Mouse (Mus musculus) neural tube, embryonic 11.5 days (tissue): ENCODE results near the gene Tmem245. TPM values are rescaled to one million over a fixed set of nuclear protein-coding genes. Genes with fewer than 3 reads are reported as not detected.

ENCODE experiments used
- ATAC-seq: fragments of 200-750 bp; cut with Nextera tagmentation; 2 replicates; pipeline ENCODE4 v1.8.0; 2017; ENCODE audit warnings: moderate number of reproducible peaks, mild to moderate bottlenecking, moderate TSS enrichment, moderate library complexity; ENCODE audit not compliant: insufficient read depth, low FRiP score, low TSS enrichment
- DNase-seq: peaks from one replicate; pipeline ENCODE4 v3.0.0-alpha.2; 2015; ENCODE audit warnings: low spot score
- H3K27ac ChIP-seq: fragments of 300-500 bp; sonication (generic); 2 replicates; pipeline ENCODE4 v1.5.1; 2014; ENCODE audit warnings: low read depth, mild to moderate bottlenecking, low read length
- H3K27me3 ChIP-seq: fragments of 300-500 bp; sonication (generic); 2 replicates; pipeline ENCODE4 v1.6.1; 2014; ENCODE audit warnings: mild to moderate bottlenecking, low read length, mixed read lengths; ENCODE audit not compliant: control insufficient read depth, insufficient read depth
- H3K36me3 ChIP-seq: fragments of 300-500 bp; sonication (generic); 2 replicates; pipeline ENCODE4 v1.6.1; 2014; ENCODE audit warnings: mild to moderate bottlenecking, low read length, moderate library complexity, mixed read lengths; ENCODE audit not compliant: control insufficient read depth, insufficient read depth
- H3K4me1 ChIP-seq: fragments of 300-500 bp; sonication (generic); 2 replicates; pipeline ENCODE4 v1.6.1; 2014; ENCODE audit warnings: low read length, mixed read lengths; ENCODE audit not compliant: control insufficient read depth, insufficient read depth
- H3K4me2 ChIP-seq: fragments of 300-500 bp; sonication (generic); 2 replicates; pipeline ENCODE4 v1.6.1; 2014; ENCODE audit warnings: low read depth, mild to moderate bottlenecking, moderate library complexity
- H3K4me3 ChIP-seq: fragments of 300-500 bp; sonication (generic); 2 replicates; pipeline ENCODE4 v1.5.1; 2014; ENCODE audit warnings: low read depth, low read length
- H3K9ac ChIP-seq: fragments of 300-500 bp; sonication (generic); 2 replicates; pipeline ENCODE4 v1.6.1; 2014; ENCODE audit warnings: mild to moderate bottlenecking, low read length
- H3K9me3 ChIP-seq: fragments of 300-500 bp; sonication (generic); 2 replicates; pipeline ENCODE4 v1.6.1; 2016; ENCODE audit warnings: low read length; ENCODE audit not compliant: control insufficient read depth
- WGBS: fragments of 180-500 bp; shearing (Covaris S2); extraction: QIAGEN DNeasy Blood & Tissue Kit; methylation state at CpG from one replicate; pipeline ENCODE4 v1.1.7; 2014; 5-methylcytosine and 5-hydroxymethylcytosine counted together
- polyA plus RNA-seq: library from polyadenylated mRNA; unstranded; fragments of >200 nt; fragmentation: Nextera tagmentation; extraction: Ambion mirVana; gene quantifications from 2 replicates; pipeline ENCODE4 v1.2.1, GENCODE M21; 2014

Tmem245 gene
- polyA plus RNA-seq, 1 experiment from 2014 or later = 9.2 TPM

GRCm38 (mm10) chr4:56865971-56866370 lies 81.3 kb downstream of the Tmem245 start:
- H3K4me3 ChIP-seq = no peak overlapping the region
- no peak overlapping the region for H3K27ac ChIP-seq
- peaks cover 4% of the 10 kb centered on the region; the same call in 1 of the 2 replicates for H3K4me1 ChIP-seq
- no peaks in the 10 kb centered on the region for H3K9me3 ChIP-seq
- DNase-seq (no peak), ATAC-seq (no peak)
- whole genome bisulfite sequencing = 55% methylated on average over 4 of the region's 4 CpGs
- no peak overlapping the region for H3K4me2 ChIP-seq
- no peak overlapping the region for H3K9ac ChIP-seq
- H3K27me3 ChIP-seq = no peaks in the 10 kb centered on the region
- H3K36me3 ChIP-seq = no peaks in the 10 kb centered on the region

GRCm38 (mm10) chr4:56865003-56865511 lies 82.2 kb downstream of the Tmem245 start, which contains the start of gene Ctnnal1:
TSS of gene Ctnnal1 (minus strand) at chr4:56865188.
- no peaks in the 10 kb centered on the region for H3K36me3 ChIP-seq
- peak; percentile 96 for ATAC-seq
- peak within 1 kb of the TSS; percentile 82 for H3K27ac ChIP-seq
- DNase-seq = peak; percentile 87
- peak within 1 kb of the TSS; percentile 86 for H3K4me2 ChIP-seq
- no peaks in the 10 kb centered on the region for H3K9me3 ChIP-seq
- H3K4me1 ChIP-seq = peaks cover 4% of the 10 kb centered on the region; the same call in 1 of the 2 replicates
- H3K4me3 ChIP-seq = peak within 1 kb of the TSS; percentile 84
- H3K27me3 ChIP-seq = no peaks in the 10 kb centered on the region
- peak within 1 kb of the TSS; percentile 92 for H3K9ac ChIP-seq
- 1% methylated on average over 36 of the region's 45 CpGs for WGBS

- Histone ChIP-seq H3K4me2 (peak overlapping the region; percentile 86), H3K27me3 (no peaks in the 10 kb centered on the region), H3K4me3 (peak overlapping the region; percentile 84), H3K27ac (peak overlapping the region; percentile 82), H3K9ac (peak overlapping the region; percentile 92), H3K4me1 (peaks cover 4% of the 10 kb centered on the region; the same call in 1 of the 2 replicates), H3K36me3 (no peaks in the 10 kb centered on the region), H3K9me3 (no peaks in the 10 kb centered on the region)
- no peak for DNase-seq
- WGBS = under 1% methylated on average over 47 of the region's 49 CpGs
- peak; percentile 70 for ATAC-seq
Observed at GRCm38 (mm10) chr4:56864417-56865001, 82.7 kb downstream of the Tmem245 start.

- H3K9me3 ChIP-seq = no peaks in the 10 kb centered on the region
- no peak overlapping the region for H3K27ac ChIP-seq
- ATAC-seq (no peak), DNase-seq (no peak)
- peaks cover 4% of the 10 kb centered on the region; the same call in 1 of the 2 replicates for H3K4me1 ChIP-seq
- no peaks in the 10 kb centered on the region for H3K27me3 ChIP-seq
- no peaks in the 10 kb centered on the region for H3K36me3 ChIP-seq
- peak overlapping the region; percentile 84 for H3K4me3 ChIP-seq
- WGBS = 57% methylated on average over 4 of the region's 4 CpGs
- peak overlapping the region; percentile 86 for H3K4me2 ChIP-seq
- peak overlapping the region; percentile 92 for H3K9ac ChIP-seq
Observed at GRCm38 (mm10) chr4:56864016-56864415, 83.2 kb downstream of the Tmem245 start.

- no peaks in the 10 kb centered on the region for H3K27me3 ChIP-seq
- no peak overlapping the region for H3K4me3 ChIP-seq
- no peaks in the 10 kb centered on the region for H3K36me3 ChIP-seq
- 95% methylated on average over 4 of the region's 4 CpGs for WGBS
- H3K27ac ChIP-seq = no peak overlapping the region
- H3K4me2 ChIP-seq = no peak overlapping the region
- DNase-seq = no peak
- ATAC-seq = no peak
- no peaks in the 10 kb centered on the region for H3K9me3 ChIP-seq
- H3K9ac ChIP-seq = no peak overlapping the region
- H3K4me1 ChIP-seq = peaks cover 4% of the 10 kb centered on the region; the same call in 1 of the 2 replicates
Observed at GRCm38 (mm10) chr4:56861551-56861950, 85.7 kb downstream of the Tmem245 start.

- DNase-seq (no peak), ATAC-seq (no peak)
- Histone ChIP-seq H3K27ac (no peak overlapping the region), H3K4me3 (no peak overlapping the region), H3K9ac (no peak overlapping the region), H3K9me3 (no peaks in the 10 kb centered on the region), H3K27me3 (no peaks in the 10 kb centered on the region), H3K4me2 (no peak overlapping the region), H3K36me3 (no peaks in the 10 kb centered on the region), H3K4me1 (peaks cover 3% of the 10 kb centered on the region; the same call in 1 of the 2 replicates)
- WGBS = 85% methylated on average over 9 of the region's 9 CpGs
Observed at GRCm38 (mm10) chr4:56858733-56859132, 88.5 kb downstream of the Tmem245 start.

GRCm38 (mm10) chr4:56856371-56856949 lies 90.8 kb downstream of the Tmem245 start:
- ATAC-seq (no peak), DNase-seq (no peak)
- no peaks in the 10 kb centered on the region for H3K9me3 ChIP-seq
- 89% methylated on average over 8 of the region's 8 CpGs for WGBS
- no peaks in the 10 kb centered on the region for H3K27me3 ChIP-seq
- no peak overlapping the region for H3K4me3 ChIP-seq
- no peaks in the 10 kb centered on the region for H3K4me1 ChIP-seq
- H3K4me2 ChIP-seq = no peak overlapping the region
- no peak overlapping the region for H3K27ac ChIP-seq
- no peak overlapping the region for H3K9ac ChIP-seq
- no peaks in the 10 kb centered on the region for H3K36me3 ChIP-seq

- DNase-seq (no peak), ATAC-seq (no peak)
- WGBS = 96% methylated on average over 5 of the region's 5 CpGs
- Histone ChIP-seq H3K4me3 (no peak overlapping the region), H3K4me2 (no peak overlapping the region), H3K27me3 (no peaks in the 10 kb centered on the region), H3K4me1 (no peaks in the 10 kb centered on the region), H3K27ac (no peak overlapping the region), H3K9ac (no peak overlapping the region), H3K9me3 (no peaks in the 10 kb centered on the region), H3K36me3 (no peaks in the 10 kb centered on the region)
Observed at GRCm38 (mm10) chr4:56855935-56856334, 91.3 kb downstream of the Tmem245 start.

- DNase-seq (peak; percentile 24), ATAC-seq (no peak)
- no peaks in the 10 kb centered on the region for H3K27me3 ChIP-seq
- no peak overlapping the region for H3K4me3 ChIP-seq
- no peaks in the 10 kb centered on the region for H3K9me3 ChIP-seq
- no peaks in the 10 kb centered on the region for H3K4me1 ChIP-seq
- no peak overlapping the region for H3K27ac ChIP-seq
- no peak overlapping the region for H3K4me2 ChIP-seq
- H3K36me3 ChIP-seq = no peaks in the 10 kb centered on the region
- no peak overlapping the region for H3K9ac ChIP-seq
- WGBS = 50% methylated on average over 6 of the region's 6 CpGs
Observed at GRCm38 (mm10) chr4:56850724-56851123, 96.5 kb downstream of the Tmem245 start.
